Mouse (Mus musculus) left cerebral cortex, postnatal 14 days (tissue): ENCODE results near the gene Tmtc1. TPM values are rescaled to one million over a fixed set of nuclear protein-coding genes. Genes with fewer than 3 reads are reported as not detected.

Source experiments
- DNase-seq, 2 experiments: peaks; one replicate each; pipeline ENCODE4 v3.0.0; 2021 to 2022; ENCODE audit warnings: low spot score in 2 of 2, mixed read lengths in 1 of 2
- intact Hi-C: fragments of 180-260 bp; cut with DNase I; formaldehyde crosslinking; loops from one replicate; pipeline ENCODE4 v1.15.1; 2025
- long read RNA-seq, 2 experiments: library from polyadenylated mRNA; stranded (forward); transcript quantifications; one replicate each; pipeline ENCODE4 v2.0.0; 2021
- total RNA-seq, 2 experiments: library from RNA; stranded (reverse); gene quantifications; 2 replicates each; pipeline ENCODE4 v1.2.3; 2021

Gene Tmtc1
- 10 to 100 TPM; 44.1 to 48.1 TPM for total RNA-seq
- long read RNA-seq, experiment 1, full-length matches to known transcripts: 6 of 12 reads
- long read RNA-seq, experiment 1, partial matches to known transcripts: 0 of 12 reads
- long read RNA-seq, experiment 1, other reads (novel, unspliced or antisense): 6 of 12 reads
- long read RNA-seq, experiment 2, full-length matches to known transcripts: 6 of 22 reads
- long read RNA-seq, experiment 2, partial matches to known transcripts: 2 of 22 reads
- long read RNA-seq, experiment 2, other reads (novel, unspliced or antisense): 14 of 22 reads

DNA sequence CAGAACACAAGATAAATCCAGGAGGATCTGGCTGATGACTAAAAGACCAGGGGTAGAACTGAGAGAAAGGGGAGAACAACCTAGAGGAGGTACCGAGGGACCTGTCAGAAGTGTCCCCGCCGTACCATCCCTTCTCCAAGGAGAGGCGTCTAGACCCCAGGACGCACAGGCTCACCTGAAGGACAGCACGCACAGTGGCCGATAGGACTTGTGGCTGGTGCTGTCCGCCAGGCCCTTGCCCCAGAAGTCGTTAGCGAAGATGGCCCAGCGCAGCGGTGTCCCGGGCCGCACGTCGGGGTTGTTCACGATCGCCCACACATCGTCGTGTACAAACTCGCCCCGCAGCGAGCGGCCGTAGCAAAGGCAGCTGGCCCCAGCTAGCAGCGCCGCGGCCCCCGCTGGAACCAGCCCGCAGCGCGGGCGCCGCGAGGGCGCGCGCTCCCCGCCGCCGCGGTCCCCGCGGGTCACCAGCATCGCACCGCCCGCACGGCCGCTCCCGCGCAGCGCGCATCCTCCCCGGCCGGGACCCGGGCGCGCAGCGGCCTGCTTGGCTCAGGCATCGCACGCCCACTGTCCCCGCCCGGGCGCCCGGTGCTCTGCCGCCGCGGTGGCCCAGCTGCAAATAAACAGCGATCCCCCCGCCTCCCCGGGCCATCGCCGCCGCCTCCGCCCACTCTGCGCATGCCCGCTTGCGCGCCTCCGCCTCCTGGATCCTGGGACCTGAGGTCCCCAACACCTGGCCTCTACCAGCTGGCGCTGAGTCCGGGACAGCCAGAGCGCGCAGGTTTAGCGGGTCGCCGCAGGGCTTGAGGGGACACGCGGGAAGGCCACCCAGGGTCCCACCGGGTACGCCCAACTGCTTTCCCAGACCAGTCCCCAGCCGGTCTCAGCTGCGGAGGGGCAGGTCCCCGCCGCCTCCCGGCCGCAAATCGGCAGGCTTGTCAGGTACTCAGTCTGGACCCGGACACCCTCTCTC lies at the start of gene Tmtc1:
Tmtc1 (minus strand) TSS at position 664 of the 976 bp plus-strand sequence.
- DNase-seq: peak; percentile 29 to 67
- intact Hi-C loops: loop anchor here (10.0 kb wide), 2 partner anchors 111 to 241 kb away; no protein-coding TSS in a partner anchor

GRCm38 (mm10) chr6:148491849-148492248 lies 47.7 kb upstream of the Tmtc1 start:
- intact Hi-C loops: no loop called here
- no peak for DNase-seq

- no peak for DNase-seq
- intact Hi-C loops: no loop called here
These were observed 42.6 kb upstream of the Tmtc1 start for GRCm38 (mm10) chr6:148486756-148487155.

DNA sequence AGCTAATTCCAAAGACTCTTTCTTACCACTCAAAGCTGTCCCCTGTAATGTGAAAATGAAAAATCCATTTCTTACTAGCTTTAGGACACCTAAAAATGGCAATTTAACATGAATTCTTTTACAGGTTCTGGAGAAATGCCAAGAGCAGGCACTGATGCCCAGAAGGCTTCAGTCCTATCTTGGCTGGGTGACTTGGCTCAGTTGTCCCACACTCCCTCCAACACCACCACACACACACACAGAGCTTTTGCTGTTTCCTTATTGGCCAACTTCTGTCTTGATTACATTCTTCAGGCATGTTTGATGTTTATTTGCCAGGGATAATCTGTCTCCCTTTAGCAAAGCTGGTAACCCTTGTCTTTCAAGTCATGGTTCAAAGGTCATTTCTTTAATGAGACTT lies 37.7 kb upstream of the Tmtc1 start:
- peak in 1 of 2 experiments; percentile 21 for DNase-seq
- intact Hi-C loops: no loop called here

DNA sequence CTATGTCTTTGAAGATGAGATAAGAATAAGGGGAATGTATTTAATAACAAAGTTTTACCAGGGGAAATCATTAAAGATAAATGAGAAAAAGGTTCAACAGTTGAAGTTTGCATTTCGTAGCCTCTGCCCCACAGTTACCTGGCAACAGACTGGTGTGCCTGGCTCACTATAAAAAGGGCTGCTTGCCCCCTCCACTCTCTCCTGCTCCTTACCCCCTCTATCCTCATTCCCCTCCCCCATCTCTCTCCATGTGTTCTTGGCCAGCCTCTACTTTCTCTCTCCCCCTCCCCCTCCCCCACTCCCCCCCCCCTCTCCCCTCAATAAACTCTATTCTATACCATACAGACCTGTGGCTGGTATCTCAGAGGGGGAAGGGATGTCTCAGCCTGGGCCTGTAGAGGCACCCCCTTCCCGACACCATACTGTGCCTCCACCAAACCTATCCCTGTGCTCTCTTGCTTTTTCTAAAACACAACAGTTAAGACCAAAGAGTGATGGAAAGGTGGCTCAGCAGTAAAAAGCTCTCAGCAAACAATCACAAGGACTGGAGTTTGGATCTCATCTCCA lies 35.6 kb upstream of the Tmtc1 start:
- DNase-seq: no peak
- intact Hi-C loops: no loop called here

- intact Hi-C loops: no loop called here
- no peak for DNase-seq
These were observed 34.2 kb upstream of the Tmtc1 start for GRCm38 (mm10) chr6:148478350-148478749.

DNA sequence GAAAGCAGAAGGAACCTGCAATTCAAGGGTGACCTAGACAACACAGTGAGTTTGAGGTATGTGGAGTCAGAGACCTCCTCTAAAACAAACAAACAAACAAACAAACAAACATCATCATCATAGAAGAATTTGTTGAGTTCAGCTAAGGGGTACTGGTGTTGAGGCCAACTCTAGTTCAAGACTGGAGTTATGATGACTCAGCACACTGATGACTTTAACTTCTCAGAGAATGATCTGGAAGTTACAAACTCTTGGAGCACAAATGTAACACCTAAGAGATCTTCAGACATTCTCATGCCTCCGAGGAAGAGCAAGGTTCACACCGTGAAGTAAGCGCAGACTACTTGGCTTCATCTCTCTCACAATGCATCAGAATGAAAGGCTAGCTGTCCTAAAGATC lies 28.1 kb upstream of the Tmtc1 start:
- intact Hi-C loops: no loop called here
- no peak for DNase-seq

DNA sequence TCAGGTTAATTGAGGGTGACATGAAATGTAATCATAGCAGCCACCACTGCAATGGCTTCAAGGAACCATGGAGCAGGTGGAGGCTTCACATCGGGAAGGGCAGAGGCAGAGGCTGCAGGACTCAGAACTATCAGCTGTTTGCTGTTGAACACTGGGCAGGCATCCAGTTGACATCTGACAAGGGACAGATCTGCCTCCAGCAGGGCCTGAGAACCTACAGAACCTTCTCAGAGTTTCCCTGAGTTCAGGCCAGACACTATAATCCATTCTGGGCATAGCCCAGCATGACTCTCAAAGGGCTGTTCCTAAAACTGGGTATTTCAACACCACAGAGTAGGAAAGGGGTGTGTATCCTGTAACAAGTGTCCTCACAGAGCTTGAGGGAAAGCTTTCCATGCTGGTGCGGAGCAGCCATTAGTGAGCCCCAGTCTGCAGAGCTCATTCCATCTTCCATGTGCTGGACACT lies 23.8 kb upstream of the Tmtc1 start:
- intact Hi-C loops: no loop called here
- DNase-seq: no peak

GRCm38 (mm10) chr6:148467170-148467921 lies 23.2 kb upstream of the Tmtc1 start:
- intact Hi-C loops: no loop called here

GRCm38 (mm10) chr6:148459636-148460035 lies 15.4 kb upstream of the Tmtc1 start:
- DNase-seq: no peak
- intact Hi-C loops: no loop called here

More at GRCm38 (mm10) chr6:148467170-148467921, 23.2 kb upstream of the Tmtc1 start:
- DNase-seq: no peak

GRCm38 (mm10) chr6:148455470-148455869 lies 11.3 kb upstream of the Tmtc1 start:
- intact Hi-C loops: no loop called here
- no peak for DNase-seq

DNA sequence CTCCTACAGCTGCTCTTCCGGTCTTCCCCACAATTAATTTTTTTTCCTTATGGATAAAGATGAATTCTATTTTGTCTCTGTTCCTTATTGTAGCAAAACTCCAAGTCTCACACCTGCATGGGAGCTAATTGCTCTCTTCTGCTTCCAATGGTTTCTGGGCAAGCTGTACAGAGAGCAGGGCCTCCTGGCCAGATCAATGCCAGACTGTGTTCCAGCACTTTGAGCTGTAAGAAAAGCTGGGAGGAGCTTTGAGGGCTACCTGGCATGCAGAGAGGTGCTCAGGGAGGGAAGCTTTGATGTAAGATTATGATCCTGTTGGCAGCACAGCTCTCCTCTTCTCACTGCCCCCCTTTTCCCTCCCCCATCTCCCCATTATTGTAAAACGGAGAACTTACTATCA lies 10.6 kb upstream of the Tmtc1 start:
- intact Hi-C loops: no loop called here
- no peak for DNase-seq

- intact Hi-C loops: loop anchor here (10.0 kb wide), 2 partner anchors 107 to 237 kb away; no protein-coding TSS in a partner anchor
- no peak for DNase-seq
These were observed 4.0 kb upstream of the Tmtc1 start for GRCm38 (mm10) chr6:148448151-148448550.

DNA sequence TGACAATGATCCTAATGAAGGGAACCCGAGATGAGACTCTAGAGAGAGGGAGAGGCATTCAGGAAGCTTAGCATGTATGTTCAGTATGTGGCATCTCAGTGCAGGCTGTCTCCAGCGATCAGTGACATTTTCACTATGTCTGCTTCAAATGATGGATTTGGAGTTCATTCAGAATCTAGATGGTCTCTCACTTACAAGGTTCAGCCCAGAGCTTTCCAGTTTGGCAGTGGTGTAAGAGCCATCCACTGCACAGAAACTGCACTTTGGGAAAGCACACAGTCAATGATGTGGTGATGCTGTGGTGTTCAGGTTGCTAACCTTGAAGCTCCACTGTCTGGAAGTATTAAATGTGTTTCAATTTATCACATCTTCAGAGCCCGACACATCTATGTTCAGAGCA lies 1.9 kb upstream of the Tmtc1 start:
- intact Hi-C loops: loop anchor here (10.0 kb wide), 2 partner anchors 109 to 239 kb away; no protein-coding TSS in a partner anchor
- DNase-seq: no peak

DNA sequence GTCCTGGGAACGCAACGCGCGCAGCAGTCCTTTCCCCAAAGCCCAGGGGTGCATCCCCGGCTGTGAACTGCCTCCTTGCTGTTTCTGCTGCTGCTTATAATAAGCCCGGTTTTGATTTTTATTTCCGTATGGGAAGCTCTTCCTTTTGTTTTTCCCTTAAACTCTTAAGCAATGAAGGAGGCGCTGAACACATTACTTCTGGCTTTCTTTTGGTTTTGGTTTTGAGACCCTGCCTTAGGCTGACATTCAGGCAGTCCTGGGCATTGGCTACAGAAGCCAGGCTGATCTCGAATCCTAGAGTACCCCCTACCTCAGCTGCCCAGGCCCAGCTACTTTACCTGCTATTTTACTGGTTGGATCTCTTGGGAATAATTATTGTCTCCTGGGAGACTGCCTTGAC lies 607 bp upstream of the Tmtc1 start:
- intact Hi-C loops: loop anchor here (10.0 kb wide), 2 partner anchors 110 to 240 kb away; no protein-coding TSS in a partner anchor
- no peak for DNase-seq

- peak in 1 of 2 experiments; percentile 18 for DNase-seq
- intact Hi-C loops: loop anchor here (10.0 kb wide), 2 partner anchors 111 to 241 kb away; no protein-coding TSS in a partner anchor
These were observed 881 bp downstream of the Tmtc1 start for GRCm38 (mm10) chr6:148443291-148443725.

GRCm38 (mm10) chr6:148442671-148443290 lies 1.4 kb downstream of the Tmtc1 start:
- peak; percentile 8 to 30 for DNase-seq
- intact Hi-C loops: loop anchor here (10.0 kb wide), 2 partner anchors 112 to 242 kb away; no protein-coding TSS in a partner anchor

DNA sequence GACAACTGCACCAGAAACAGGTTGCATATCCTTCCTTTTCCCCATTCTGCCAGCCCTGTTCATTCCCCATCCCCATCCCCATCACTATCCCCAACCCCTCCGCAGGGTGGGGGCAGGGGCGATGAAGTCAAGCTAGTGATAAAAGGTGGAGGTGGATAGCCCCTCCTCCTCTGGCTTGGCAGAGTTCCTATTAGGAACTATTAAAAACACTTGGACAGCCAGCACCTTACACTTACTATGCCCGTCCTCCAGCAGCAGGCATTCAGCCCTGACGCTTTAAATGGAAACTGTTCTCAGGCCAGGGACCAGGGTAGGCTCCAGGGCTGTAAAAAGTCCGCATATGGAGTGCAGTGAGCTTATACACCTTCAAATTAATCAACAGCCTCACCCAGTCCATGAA lies 2.3 kb downstream of the Tmtc1 start:
- no peak for DNase-seq
- intact Hi-C loops: loop anchor here (10.0 kb wide), 2 partner anchors 113 to 243 kb away; no protein-coding TSS in a partner anchor
